Mouse (Mus musculus): Measurements from ENCODE around the gene Hist2h2ac. TPM values are rescaled to one million over a fixed set of nuclear protein-coding genes. Genes with fewer than 3 reads are reported as not detected.
"Not testable (repeated sequence)": the region's sequence is repeated elsewhere in the genome, so short reads cannot be mapped to it uniquely, and the experiment has no call there.

The Hist2h2ac gene
- polyA plus RNA-seq, 1 experiment from 2014 or later: 2.0 TPM

DNA sequence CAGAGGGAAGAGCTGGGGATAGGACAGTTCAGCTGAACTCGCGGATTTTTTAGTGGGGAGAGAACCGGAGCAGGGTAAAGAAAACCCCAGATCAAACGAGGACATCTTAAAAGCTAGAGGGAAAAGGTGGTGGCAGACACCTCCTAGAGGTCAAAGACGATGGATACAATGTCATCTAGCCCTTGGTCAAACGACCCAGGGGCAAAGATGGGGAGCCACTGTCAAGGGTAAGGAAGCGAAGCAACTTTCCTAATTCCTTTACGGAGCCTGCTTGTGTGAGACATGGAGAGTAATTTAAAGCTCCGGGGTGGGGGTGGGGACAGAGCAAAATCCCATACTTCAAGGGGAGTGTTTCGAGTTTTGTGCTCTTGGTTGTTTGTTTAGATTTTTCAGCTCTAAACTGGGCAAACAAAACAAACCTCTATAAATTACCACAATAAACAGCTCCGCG, 1.5 kb downstream of the Hist2h2ac start:
- Histone ChIP-seq H3K9ac (peak overlapping the region; percentile 55), H3K27me3 (no peaks in the 10 kb centered on the region), H3K9me3 (no peaks in the 10 kb centered on the region), H3K27ac (replicated peaks) (peak overlapping the region; percentile 97), H3K4me2 (peak overlapping the region; percentile 86), H3K36me3 (no peaks in the 10 kb centered on the region), H3K4me3 (peak overlapping the region; percentile 59), H3K4me1 (replicated peaks) (peaks cover 24% of the 10 kb centered on the region)
- WGBS: under 1% methylated on average over 12 of the region's 12 CpGs
- ATAC-seq (ENCODE audit: low FRiP score, low read depth): peak; percentile 53

DNA sequence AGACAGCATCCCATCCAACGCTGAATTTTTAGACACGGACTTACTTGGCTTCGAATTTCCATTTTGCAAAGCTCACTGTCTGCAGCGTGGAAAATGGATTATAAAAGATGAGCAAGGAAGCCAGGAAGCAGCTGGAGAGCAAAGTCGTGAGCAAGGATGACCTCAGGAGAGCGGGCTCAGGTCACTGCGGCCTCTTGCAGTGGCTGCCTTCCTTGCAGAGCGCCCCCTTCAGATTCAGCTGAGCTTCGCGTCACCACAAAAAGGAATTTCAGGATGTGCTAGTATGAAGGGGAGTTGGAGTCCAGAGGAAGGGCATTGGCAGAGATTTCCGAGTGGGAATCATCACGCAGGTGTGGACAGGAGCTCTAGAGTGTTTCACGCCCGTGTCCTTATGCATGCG, 11.4 kb downstream of the Hist2h2ac start:
- no peaks in the 10 kb centered on the region for H3K36me3 ChIP-seq
- H3K27ac ChIP-seq (replicated peaks): no peak overlapping the region
- no peaks in the 10 kb centered on the region for H3K27me3 ChIP-seq
- no peak for ATAC-seq (ENCODE audit: low FRiP score, low read depth)
- no peak overlapping the region for H3K4me3 ChIP-seq
- no peak overlapping the region for H3K4me2 ChIP-seq
- H3K9me3 ChIP-seq: no peaks in the 10 kb centered on the region
- 22% methylated on average over 15 of the region's 15 CpGs for WGBS
- no peak overlapping the region for H3K9ac ChIP-seq
- H3K4me1 ChIP-seq (replicated peaks): no peaks in the 10 kb centered on the region

DNA sequence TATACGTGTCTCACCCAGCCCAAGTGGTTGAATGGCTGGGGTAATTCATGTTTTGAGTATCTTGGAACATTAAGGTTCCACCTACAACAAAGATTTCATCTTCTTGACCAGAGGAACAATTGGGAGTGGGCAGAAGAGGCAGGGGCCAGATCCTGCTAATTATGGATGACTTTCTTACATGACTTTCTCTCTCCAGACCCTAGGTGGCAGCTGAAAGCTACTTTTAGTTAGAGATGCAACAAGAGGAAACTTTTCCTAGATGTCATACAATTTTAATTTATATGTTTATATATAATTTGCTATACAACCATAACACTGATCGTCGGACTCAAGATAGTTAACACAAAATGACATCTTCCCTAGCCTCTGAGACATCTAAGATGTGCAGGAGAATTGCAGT, 12.9 kb downstream of the Hist2h2ac start:
- Histone ChIP-seq H3K27ac (replicated peaks) (no peak overlapping the region), H3K36me3 (no peaks in the 10 kb centered on the region), H3K4me2 (no peak overlapping the region), H3K9ac (no peak overlapping the region), H3K9me3 (no peaks in the 10 kb centered on the region), H3K27me3 (no peaks in the 10 kb centered on the region), H3K4me3 (no peak overlapping the region), H3K4me1 (replicated peaks) (no peaks in the 10 kb centered on the region)
- 88% methylated on average over 3 of the region's 3 CpGs for WGBS
- ATAC-seq (ENCODE audit: low FRiP score, low read depth): no peak

DNA sequence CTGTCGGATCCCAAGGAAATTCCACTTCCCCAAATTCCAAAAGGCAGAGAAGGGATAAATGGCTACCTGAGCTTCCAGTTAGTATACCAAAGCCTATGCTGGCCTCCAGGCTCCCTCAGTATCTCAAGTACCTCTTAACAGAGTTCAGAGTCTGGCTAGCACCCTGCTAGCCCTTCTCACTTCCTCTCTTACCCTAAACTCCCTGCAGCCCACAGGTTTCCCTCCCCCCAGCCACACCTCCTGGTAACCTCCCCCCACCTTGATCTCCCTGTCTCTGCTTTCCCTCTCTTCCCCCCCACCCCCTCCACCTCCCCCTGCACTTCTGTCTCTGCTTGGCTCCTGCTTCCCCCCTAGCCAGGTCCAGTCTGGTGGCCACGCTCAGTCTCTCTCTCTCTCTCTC, 20.9 kb downstream of the Hist2h2ac start:
- peaks cover 16% of the 10 kb centered on the region for H3K4me1 ChIP-seq (replicated peaks)
- WGBS: 64% methylated on average over 2 of the region's 2 CpGs
- H3K9ac ChIP-seq: no peak overlapping the region
- no peaks in the 10 kb centered on the region for H3K9me3 ChIP-seq
- no peak for ATAC-seq (ENCODE audit: low FRiP score, low read depth)
- peaks cover 3% of the 10 kb centered on the region; the same call in 1 of the 2 replicates for H3K27me3 ChIP-seq
- H3K27ac ChIP-seq (replicated peaks): no peak overlapping the region
- H3K4me2 ChIP-seq: no peak overlapping the region
- no peak overlapping the region for H3K4me3 ChIP-seq
- H3K36me3 ChIP-seq: peaks cover 3% of the 10 kb centered on the region; the same call in 1 of the 2 replicates

DNA sequence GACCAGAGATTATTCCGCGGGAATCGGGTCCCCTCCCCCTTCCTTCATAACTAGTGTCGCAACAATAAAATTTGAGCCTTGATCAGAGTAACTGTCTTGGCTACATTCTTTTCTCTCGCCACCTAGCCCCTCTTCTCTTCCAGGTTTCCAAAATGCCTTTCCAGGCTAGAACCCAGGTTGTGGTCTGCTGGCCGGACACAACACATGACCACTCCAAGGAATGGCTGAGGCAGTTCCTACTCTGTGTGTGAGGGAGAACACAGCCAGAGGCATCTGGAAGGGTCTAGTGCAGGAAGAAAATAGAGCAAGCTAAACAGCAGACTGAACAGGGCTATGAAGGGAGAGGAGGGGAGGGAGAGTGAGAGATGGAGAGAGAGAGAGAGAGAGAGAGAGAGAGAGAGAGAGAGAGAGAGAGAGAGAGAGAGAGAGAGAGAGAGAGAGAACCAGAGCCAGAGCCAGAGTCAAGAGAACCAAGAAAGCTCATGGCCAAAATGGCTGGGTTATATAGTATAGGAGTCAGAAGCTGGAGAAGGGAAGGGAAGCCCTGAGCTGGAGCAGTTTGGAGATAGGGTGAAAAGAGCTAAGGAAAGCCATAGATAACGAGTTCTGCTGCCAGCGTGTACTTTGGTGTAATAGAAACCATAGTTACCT, 22.0 kb downstream of the Hist2h2ac start:
- ATAC-seq (ENCODE audit: low FRiP score, low read depth); H3K27ac ChIP-seq (replicated peaks); H3K27me3 ChIP-seq; H3K9me3 ChIP-seq; H3K9ac ChIP-seq: not testable (repeated sequence)
- WGBS: 32% methylated on average over 8 of the region's 8 CpGs
- peak overlapping the region; percentile 62; the same call in 1 of the 2 replicates for H3K4me3 ChIP-seq
- peak overlapping the region; percentile 96 for H3K4me2 ChIP-seq
- peaks cover 16% of the 10 kb centered on the region for H3K4me1 ChIP-seq (replicated peaks)
- peaks cover 14% of the 10 kb centered on the region for H3K36me3 ChIP-seq

DNA sequence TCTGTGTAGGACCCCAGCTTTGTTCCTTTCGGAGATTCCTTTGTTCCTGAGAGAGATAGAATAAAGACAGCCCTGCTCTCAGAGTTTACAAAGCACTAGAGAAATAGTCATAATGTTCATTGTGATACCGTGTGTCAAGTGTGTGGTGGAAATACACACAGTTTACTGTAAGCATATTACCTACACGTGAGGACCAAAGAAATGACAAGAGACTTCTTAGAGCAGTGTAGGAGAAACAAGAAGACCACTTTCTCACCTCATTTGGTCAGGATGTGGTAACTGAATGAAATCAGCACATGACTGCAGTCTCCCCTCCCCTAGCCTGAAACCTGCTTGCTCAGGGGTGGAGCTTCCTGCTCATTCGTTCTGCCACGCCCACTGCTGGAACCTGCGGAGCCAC, 22.5 kb downstream of the Hist2h2ac start:
- WGBS: 7% methylated on average over 6 of the region's 6 CpGs
- H3K27ac ChIP-seq (replicated peaks): peak overlapping the region; percentile 95
- H3K27me3 ChIP-seq: peaks cover 3% of the 10 kb centered on the region; the same call in 1 of the 2 replicates
- ATAC-seq (ENCODE audit: low FRiP score, low read depth): peak; percentile 20
- no peaks in the 10 kb centered on the region for H3K9me3 ChIP-seq
- peak overlapping the region; percentile 96 for H3K4me2 ChIP-seq
- peaks cover 16% of the 10 kb centered on the region for H3K4me1 ChIP-seq (replicated peaks)
- peak overlapping the region; percentile 34 for H3K9ac ChIP-seq
- peaks cover 16% of the 10 kb centered on the region for H3K36me3 ChIP-seq
- peak overlapping the region; percentile 62 for H3K4me3 ChIP-seq

DNA sequence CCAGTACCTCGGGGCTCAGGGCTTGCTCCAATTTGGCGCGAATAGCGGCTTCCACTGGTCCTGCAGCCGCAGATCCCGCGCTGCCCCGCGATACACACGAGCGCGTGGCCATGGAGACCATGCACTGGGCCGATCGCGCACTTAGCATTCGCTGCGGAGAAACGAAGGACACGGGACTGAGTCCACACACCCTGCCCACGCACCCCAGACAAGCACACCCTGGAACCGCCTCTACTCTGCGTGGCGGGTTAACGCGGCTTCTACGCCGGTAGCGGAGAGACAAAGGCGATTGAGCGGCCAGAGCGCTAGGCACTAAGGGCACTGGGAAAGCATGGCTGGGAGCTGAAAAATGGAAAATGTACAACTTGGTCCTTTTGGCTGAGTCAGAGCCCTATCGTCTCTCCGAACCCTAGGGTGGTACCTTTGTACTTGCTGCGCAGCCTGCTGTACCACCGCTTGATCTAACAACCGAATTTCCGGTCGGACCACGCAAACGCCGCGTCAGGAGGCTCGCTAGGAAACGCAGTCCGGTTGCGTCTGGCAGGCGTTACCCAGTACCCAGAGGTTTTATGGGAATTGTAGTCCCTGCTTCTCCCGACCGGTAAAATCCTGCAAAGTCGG, 23.4 kb downstream of the Hist2h2ac start:
- Histone ChIP-seq H3K27me3 (peaks cover 3% of the 10 kb centered on the region; the same call in 1 of the 2 replicates), H3K4me2 (peak overlapping the region; percentile 96), H3K27ac (replicated peaks) (peak overlapping the region; percentile 95), H3K9me3 (no peaks in the 10 kb centered on the region), H3K4me3 (peak overlapping the region; percentile 62), H3K9ac (peak overlapping the region; percentile 83), H3K36me3 (peaks cover 25% of the 10 kb centered on the region), H3K4me1 (replicated peaks) (peaks cover 16% of the 10 kb centered on the region)
- ATAC-seq (ENCODE audit: low FRiP score, low read depth): peak; percentile 94
- under 1% methylated on average over 50 of the region's 50 CpGs for WGBS

DNA sequence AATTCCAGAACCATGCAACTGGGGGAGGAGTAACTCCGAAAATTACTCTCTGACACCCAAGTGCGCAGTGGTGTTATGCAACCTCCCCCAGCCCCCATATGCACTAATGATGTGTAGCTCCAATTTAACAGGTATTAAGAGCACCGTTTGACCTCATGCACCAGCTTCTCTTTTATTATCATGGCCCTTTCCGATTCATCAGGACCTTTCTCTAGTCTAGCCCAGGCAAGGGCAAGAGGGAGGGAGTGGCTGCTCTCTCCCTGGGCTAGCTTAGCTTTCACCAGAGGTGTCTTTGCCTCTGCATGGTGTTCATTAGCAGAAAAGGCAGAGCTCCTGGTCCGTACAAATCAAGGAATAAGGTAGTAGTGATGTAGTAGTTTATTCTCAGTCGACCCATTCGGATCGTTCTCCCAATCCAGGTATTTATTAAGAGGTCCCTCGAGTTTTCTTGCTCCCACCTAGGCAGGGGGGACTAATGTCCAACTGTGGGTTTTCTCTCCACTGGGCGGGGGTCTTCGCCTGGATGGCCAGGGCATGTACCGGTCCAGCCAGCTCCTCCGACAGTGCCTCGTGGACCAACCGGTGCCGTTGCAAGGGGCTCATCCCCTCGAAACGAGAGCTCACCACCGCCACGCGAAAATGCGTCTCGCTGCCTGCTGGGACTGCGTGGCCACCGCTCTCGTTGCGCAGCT, 24.1 kb downstream of the Hist2h2ac start:
- peak; percentile 52 for ATAC-seq (ENCODE audit: low FRiP score, low read depth)
- H3K27me3 ChIP-seq: peaks cover 3% of the 10 kb centered on the region; the same call in 1 of the 2 replicates
- 17% methylated on average over 27 of the region's 27 CpGs for WGBS
- H3K27ac ChIP-seq (replicated peaks): peak overlapping the region; percentile 95
- H3K36me3 ChIP-seq: peaks cover 31% of the 10 kb centered on the region
- H3K4me2 ChIP-seq: peak overlapping the region; percentile 96
- H3K9ac ChIP-seq: peak overlapping the region; percentile 83
- no peaks in the 10 kb centered on the region for H3K9me3 ChIP-seq
- peaks cover 16% of the 10 kb centered on the region for H3K4me1 ChIP-seq (replicated peaks)
- H3K4me3 ChIP-seq: peak overlapping the region; percentile 62

DNA sequence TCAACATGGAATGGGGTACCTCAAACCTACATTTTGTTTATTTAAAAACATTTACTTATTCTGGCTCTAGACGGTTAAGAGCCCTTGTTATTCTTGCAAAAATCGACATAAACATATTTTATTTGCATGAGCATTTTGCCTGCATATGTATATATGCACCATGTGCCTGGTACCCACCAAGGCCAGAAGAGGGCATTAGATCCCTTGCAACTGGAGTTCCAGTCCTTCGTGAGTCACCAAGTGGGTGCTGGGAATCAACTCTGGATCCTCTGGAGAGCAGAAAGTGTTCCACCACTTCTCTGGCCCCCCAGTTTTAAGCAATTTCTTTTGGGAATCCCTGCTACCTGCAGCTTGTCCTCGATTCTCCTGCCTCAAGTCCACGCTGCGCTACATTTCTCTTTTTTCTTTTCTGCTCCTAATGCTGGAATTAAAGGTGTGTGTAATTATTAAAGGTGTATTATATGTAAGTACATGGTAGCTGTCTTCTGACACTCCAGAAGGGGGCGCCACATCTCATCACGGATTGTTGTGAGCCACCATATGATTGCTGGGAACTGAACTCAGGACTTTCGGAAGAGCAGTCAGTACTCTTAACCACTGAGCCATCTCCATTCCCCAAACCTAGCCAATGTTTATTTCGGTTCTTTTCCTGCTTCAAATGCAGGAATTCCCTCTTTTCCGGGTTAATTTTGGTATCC, 24.9 kb downstream of the Hist2h2ac start:
- no peak for ATAC-seq (ENCODE audit: low FRiP score, low read depth)
- Histone ChIP-seq H3K4me2 (peak overlapping the region; percentile 96), H3K4me3 (no peak overlapping the region), H3K9ac (peak overlapping the region; percentile 83; the same call in 1 of the 2 replicates), H3K27me3 (peaks cover 3% of the 10 kb centered on the region; the same call in 1 of the 2 replicates), H3K27ac (replicated peaks) (peak overlapping the region; percentile 95; the same call in 1 of the 2 replicates), H3K36me3 (peaks cover 40% of the 10 kb centered on the region), H3K9me3 (no peaks in the 10 kb centered on the region), H3K4me1 (replicated peaks) (peaks cover 16% of the 10 kb centered on the region)
- WGBS: 94% methylated on average over 11 of the region's 11 CpGs

DNA sequence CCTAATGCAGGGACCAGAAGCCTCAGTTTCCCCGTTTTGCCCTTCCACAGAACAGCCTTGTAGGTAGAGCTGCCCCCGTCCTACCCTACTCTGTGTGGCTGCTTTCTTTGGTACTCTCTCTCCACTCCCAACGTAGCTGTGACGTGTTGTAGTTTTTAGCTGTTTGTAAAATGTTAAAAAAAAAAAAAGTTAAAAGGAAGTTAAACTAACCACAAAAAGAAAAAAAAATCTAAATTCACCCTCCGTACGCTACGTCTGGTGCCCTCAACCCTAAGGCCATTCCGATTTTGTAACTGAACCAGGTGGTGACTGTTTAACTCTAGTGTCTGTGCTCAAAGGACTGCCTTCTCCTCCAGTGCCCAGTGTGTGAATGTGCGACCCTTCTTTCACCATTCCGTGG, 25.7 kb downstream of the Hist2h2ac start:
- Histone ChIP-seq H3K4me2 (no peak overlapping the region), H3K27ac (replicated peaks) (no peak overlapping the region), H3K27me3 (peaks cover 3% of the 10 kb centered on the region; the same call in 1 of the 2 replicates), H3K9ac (no peak overlapping the region), H3K4me1 (replicated peaks) (peaks cover 16% of the 10 kb centered on the region), H3K9me3 (no peaks in the 10 kb centered on the region), H3K36me3 (peaks cover 48% of the 10 kb centered on the region), H3K4me3 (no peak overlapping the region)
- no peak for ATAC-seq (ENCODE audit: low FRiP score, low read depth)
- 89% methylated on average over 10 of the region's 10 CpGs for WGBS

DNA sequence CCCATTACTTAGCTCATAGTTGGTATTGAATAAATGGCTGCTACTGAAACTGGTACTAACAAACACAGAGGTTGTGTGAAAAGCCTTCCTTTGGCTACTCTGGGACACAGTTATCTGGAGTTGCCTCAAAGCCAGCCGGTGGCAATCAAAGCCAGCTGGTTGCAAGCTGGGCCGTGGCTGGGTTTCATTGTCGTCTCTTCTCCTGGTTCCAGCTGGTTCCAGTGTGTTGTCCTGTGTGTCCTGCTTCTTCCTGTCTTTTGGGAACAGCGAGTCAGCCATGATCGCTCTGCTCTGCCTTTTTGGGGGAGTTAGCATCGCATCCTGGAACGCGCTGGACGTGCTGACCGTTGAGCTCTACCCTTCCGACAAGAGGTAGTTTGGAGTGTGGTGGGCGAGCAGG, 27.7 kb downstream of the Hist2h2ac start:
- peaks cover 12% of the 10 kb centered on the region for H3K4me1 ChIP-seq (replicated peaks)
- H3K9me3 ChIP-seq: no peaks in the 10 kb centered on the region
- H3K4me3 ChIP-seq: no peak overlapping the region
- H3K27me3 ChIP-seq: no peaks in the 10 kb centered on the region
- H3K36me3 ChIP-seq: peaks cover 62% of the 10 kb centered on the region
- no peak overlapping the region for H3K4me2 ChIP-seq
- H3K9ac ChIP-seq: no peak overlapping the region
- H3K27ac ChIP-seq (replicated peaks): no peak overlapping the region
- ATAC-seq (ENCODE audit: low FRiP score, low read depth): no peak
- 67% methylated on average over 12 of the region's 12 CpGs for WGBS

Measured in hindbrain, embryonic 15.5 days (tissue).